Mouse (Mus musculus) urinary bladder, postnatal 4 days (tissue): ENCODE measurements around the gene AC134908.4.
A peak's percentile ranks its signal among the peaks of the same experiment; 100 is the strongest.

Experiments used
- DNase-seq, 2 experiments: peaks; one replicate each; pipeline ENCODE4 v3.0.0; 2021 to 2022; ENCODE audit warnings: low spot score in 2 of 2

The AC134908.4 gene

GRCm38 (mm10) chr17:25795609-25796092 lies at the start of gene AC134908.4:
Gene AC134908.4 (minus strand): TSS chr17:25795659.
- DNase-seq = no peak

- peak; percentile 92 to 96 for DNase-seq
These were observed 49.0 kb upstream of the AC134908.4 start, which contains the start of gene Rhot2 for GRCm38 (mm10) chr17:25844396-25844901. Gene Rhot2 (minus strand): TSS chr17:25844851.

GRCm38 (mm10) chr17:25843636-25844395 lies 48.4 kb upstream of the AC134908.4 start:
- DNase-seq = no peak

- no peak for DNase-seq
These were observed 47.7 kb upstream of the AC134908.4 start for GRCm38 (mm10) chr17:25843122-25843521.

- no peak for DNase-seq
These were observed 47.0 kb upstream of the AC134908.4 start for GRCm38 (mm10) chr17:25842509-25842908.

- DNase-seq = no peak
These were observed 45.8 kb upstream of the AC134908.4 start, which contains the start of gene Gm20683 for GRCm38 (mm10) chr17:25841117-25841880. Gene Gm20683 (minus strand): TSS chr17:25841763.

GRCm38 (mm10) chr17:25840519-25840918 lies 45.1 kb upstream of the AC134908.4 start:
- no peak for DNase-seq

- no peak for DNase-seq
These were observed 44.2 kb upstream of the AC134908.4 start for GRCm38 (mm10) chr17:25839455-25840235.

- DNase-seq = no peak
These were observed 43.4 kb upstream of the AC134908.4 start for GRCm38 (mm10) chr17:25838904-25839303.

GRCm38 (mm10) chr17:25837533-25837932 lies 42.1 kb upstream of the AC134908.4 start:
- DNase-seq = no peak

- peak in 1 of 2 experiments; percentile 65 for DNase-seq
These were observed 41.6 kb upstream of the AC134908.4 start, which contains the start of gene Rhbdl1 for GRCm38 (mm10) chr17:25837076-25837410. Gene Rhbdl1 (minus strand): TSS chr17:25837295.

- no peak for DNase-seq
These were observed 41.1 kb upstream of the AC134908.4 start for GRCm38 (mm10) chr17:25836397-25837075.

- DNase-seq = no peak
These were observed 40.4 kb upstream of the AC134908.4 start for GRCm38 (mm10) chr17:25835816-25836215.

- no peak for DNase-seq
These were observed 39.8 kb upstream of the AC134908.4 start for GRCm38 (mm10) chr17:25835301-25835700.

GRCm38 (mm10) chr17:25834595-25835222 lies 39.2 kb upstream of the AC134908.4 start:
- DNase-seq = no peak

GRCm38 (mm10) chr17:25833961-25834594 lies 38.6 kb upstream of the AC134908.4 start:
- DNase-seq = no peak

- peak; percentile 90 to 94 for DNase-seq
These were observed 37.8 kb upstream of the AC134908.4 start, which contains the start of gene Stub1 for GRCm38 (mm10) chr17:25833291-25833663. Gene Stub1 (minus strand): TSS chr17:25833404.

GRCm38 (mm10) chr17:25832436-25833290 lies 37.2 kb upstream of the AC134908.4 start:
- peak; percentile 99 for DNase-seq
